Mouse (Mus musculus) cerebellum, adult 11 months (tissue): ENCODE measurements at regions not wholly inside any gene's neighbourhood (a gene's known extent, or its start where the extent isn't known, plus 50 kb on each side); places are given as distances from the start of the nearest gene placed in this dataset.

Source experiments
- DNase-seq: peaks from one replicate; pipeline ENCODE4 v3.0.0; 2022

- no peak for DNase-seq
Observed at GRCm38 (mm10) chr1:165086131-165086530, 74.4 kb downstream of the Tbx19 start.

- DNase-seq: no peak
Observed at GRCm38 (mm10) chr1:165084753-165085152, 75.8 kb downstream of the Tbx19 start.

DNA sequence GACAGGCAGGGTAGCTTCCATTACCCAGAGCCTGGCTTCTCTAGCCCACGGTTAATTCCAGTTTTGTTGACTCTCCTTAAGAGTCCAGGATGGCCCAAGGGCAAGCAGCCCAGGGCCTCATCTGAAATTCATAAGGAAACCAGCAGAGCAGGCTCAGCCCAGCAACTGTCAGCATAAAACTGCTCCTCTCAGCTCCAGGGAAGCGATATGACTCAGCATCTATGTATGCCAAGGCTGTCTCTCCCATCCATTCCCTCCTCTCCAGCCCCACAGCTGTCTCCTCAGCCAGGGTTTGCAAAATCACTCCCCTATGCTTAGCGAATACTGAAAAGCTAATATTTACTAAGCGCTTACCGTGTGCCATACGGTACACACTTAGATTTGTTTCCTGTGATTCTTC is 76.4 kb downstream of the Tbx19 start:
- DNase-seq: no peak

GRCm38 (mm10) chr1:165080351-165080750 is 80.2 kb downstream of the Tbx19 start:
- no peak for DNase-seq

GRCm38 (mm10) chr1:165077313-165077712 is 83.3 kb downstream of the Tbx19 start:
- no peak for DNase-seq

GRCm38 (mm10) chr1:165075301-165076082 is 85.1 kb downstream of the Tbx19 start:
- no peak for DNase-seq

- no peak for DNase-seq
Observed at GRCm38 (mm10) chr1:165071831-165072491, 88.6 kb downstream of the Tbx19 start.

DNA sequence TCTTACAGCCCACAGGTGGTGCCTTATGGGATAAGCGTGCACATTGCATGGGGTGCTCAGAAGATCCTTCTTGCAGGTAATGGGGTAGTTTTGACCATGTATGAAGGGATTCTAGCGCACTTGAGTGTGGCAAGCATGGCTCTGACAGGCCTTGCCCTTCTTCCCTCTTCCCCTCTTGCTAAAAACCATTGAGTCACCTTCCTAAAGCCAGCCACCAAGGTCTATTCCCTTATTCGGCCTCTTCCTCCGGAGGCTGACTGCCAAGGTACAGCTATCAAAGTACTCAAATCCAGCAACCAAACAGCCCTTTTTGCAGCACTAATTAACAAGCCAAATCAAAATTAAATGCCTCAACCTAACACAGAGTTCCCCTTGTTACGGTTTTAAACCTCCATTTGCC is 95.6 kb downstream of the Tbx19 start:
- DNase-seq: no peak

- DNase-seq: no peak
Observed at GRCm38 (mm10) chr1:165062813-165063492, 97.6 kb downstream of the Tbx19 start.

DNA sequence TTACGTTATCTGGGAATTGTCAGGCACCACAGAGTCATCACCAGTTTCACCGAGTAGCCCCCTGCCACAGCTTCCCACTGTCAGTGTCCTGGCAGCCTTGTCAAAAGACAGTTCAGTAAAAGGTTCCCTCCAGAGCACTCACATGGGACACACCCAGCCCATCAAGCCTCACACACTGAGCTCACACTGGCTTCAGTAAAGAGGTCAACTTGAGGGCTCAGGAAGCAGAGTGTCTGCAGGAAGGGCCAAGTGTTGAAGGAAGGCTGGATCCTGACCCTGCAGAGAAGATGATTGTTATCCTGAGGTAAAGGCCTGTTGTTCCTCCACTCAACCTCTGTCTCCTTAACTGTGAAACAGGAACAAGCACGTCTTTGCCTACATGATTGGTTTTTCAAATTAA is 99.2 kb downstream of the Tbx19 start:
- DNase-seq: no peak

- no peak for DNase-seq
Observed at GRCm38 (mm10) chr1:165054245-165054644, 106.3 kb downstream of the Tbx19 start.

- no peak for DNase-seq
Observed at GRCm38 (mm10) chr1:165051294-165051693, 109.3 kb downstream of the Tbx19 start.

DNA sequence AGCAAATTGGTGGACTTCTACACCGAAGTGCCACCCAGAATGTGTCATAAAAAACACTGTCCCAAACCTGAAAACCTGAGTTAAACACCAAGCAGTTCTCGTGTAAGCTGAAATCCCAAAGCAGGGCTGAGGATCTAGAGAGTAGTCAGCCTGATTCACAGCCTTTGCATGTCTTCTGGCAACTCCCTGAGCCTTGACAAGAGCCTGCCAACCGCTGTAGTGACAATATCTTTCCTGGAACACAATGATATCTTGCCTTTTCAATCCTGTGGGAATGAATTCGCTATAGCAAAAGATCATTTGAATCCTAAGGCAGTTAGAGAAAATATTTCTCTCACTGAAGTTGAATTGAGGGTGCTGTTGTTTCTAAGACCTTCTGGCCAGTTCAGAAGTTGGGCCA is 110.4 kb downstream of the Tbx19 start:
- no peak for DNase-seq

GRCm38 (mm10) chr1:165046637-165047036 is 111.3 kb upstream of the Xcl1 start:
- DNase-seq: peak; percentile 19

DNA sequence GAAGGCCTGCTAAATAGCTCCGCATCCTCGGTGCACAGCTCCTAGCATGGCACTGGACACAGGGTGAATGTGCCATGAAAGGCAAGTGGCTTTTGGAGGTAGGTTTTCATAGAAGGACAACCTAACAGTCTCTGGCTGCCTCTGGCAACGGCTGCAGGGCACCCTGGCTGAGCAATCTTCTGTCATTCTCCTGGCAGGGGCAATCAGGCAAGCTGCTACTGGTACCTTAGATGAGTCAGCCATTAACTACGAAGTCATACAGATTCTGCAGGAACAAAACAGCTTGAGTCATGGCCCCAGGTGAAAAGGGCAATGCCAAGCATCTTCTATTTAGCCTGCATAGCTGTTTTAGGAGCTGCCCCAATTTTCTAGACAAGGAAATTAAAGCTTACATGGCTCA is 110.7 kb upstream of the Xcl1 start:
- DNase-seq: peak; percentile 31

GRCm38 (mm10) chr1:165043361-165043760 is 108.0 kb upstream of the Xcl1 start:
- no peak for DNase-seq

GRCm38 (mm10) chr1:165042105-165042504 is 106.8 kb upstream of the Xcl1 start:
- DNase-seq: no peak

GRCm38 (mm10) chr1:165036631-165037030 is 101.3 kb upstream of the Xcl1 start:
- DNase-seq: no peak

DNA sequence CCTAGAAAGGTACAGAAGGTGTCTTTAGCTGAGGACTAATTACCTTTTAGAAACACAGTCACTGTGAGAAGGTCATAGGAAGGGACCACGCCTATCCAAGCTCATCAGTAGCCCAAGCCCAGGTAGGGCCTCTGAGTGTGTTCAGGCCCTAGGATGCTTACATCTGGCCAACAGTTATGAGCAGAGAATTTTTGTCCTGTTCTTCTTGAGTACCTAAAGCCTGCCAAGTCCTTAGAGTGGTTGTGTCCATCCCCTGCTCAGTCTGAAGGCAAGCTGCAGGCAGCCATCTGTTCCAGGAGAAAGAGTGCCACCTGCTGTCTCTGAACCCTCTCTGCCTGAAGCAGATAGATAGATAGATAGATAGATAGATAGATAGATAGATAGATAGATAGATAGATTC is 100.3 kb upstream of the Xcl1 start:
- peak; percentile 49 for DNase-seq

DNA sequence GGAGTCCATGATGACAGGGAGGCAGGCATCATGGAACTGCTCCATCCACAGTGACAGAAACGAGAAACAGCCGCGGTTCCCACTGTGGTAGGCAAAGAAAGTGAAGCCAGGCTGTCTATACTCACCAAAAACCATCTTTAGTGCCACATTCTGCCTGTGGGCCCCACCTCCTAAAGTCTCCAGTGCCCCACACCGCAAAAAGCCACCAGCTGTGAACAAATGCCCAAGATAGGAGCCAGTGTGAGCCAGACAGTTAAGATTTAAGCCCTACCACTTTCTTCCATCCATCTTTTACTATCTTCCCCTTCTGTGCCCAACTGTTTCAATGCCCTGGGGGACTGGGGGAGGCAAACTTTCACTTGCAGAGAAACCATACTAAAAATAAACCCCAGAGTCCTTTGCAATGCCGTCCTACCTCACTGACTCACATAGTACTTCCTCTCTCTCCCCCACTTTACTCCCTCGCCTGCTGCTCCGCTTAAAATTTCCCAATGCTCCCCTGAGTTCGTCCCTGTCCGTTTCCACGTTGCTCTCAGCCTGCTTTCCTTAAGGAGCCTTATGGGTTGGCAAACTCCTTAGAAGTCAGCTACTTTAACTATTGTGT is 85.7 kb upstream of the Xcl1 start:
- DNase-seq: no peak

DNA sequence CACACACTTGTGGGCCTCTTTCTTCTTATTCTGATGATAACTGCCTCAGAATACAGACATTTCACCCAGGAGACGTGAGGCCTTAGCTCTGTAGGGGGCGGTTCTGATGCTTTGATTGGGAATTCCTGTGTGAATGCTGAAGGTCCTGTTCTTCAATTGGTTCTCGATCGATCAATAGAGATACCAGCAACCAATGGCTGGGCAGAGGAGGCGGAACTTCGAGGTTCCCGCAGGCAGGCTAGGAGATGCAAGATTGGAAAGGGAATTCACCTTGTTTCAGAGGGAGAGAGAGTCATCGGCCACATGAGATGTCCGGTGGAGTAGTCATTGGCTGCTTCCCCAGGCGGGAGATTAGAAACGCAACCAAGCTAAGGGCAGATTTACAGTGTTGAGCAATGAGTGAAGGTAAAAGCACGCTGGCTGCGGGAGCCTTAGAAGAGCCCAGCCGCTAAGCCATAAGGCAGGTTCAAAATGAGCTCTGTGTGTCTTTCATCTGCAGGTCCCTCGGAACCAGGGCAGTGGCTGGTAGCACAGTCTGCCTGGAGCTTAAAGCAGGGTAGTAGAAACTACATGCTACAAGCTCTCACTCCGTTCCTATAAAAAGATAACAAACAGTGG is 83.5 kb upstream of the Xcl1 start:
- peak; percentile 13 for DNase-seq

DNA sequence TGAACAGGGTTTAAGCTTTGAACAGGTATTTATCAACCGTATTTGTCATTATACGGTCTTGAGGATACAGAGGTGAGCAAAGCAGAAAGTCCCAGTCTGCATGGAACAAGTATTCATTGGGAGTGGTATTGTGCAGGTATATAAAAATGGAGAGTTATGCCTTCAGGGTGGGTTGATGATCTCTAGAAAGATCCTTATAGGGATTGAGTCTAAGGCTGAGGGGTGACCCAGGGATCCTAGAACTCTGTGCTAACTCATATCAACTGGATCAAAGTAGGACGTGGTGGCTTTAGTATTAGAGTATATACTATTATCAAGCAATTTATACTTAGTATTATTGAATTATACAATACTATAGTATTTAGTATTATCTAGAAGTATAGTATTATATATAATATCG is 82.9 kb upstream of the Xcl1 start:
- DNase-seq: no peak

GRCm38 (mm10) chr1:165017793-165018192 is 82.5 kb upstream of the Xcl1 start:
- DNase-seq: no peak
